Mouse (Mus musculus) lung, embryonic 14.5 days (tissue): ENCODE measurements around the gene Fam25c. TPM values are rescaled to one million over a fixed set of nuclear protein-coding genes. Genes with fewer than 3 reads are reported as not detected.

ENCODE experiments used
- ATAC-seq: fragments of 200-750 bp; cut with Nextera tagmentation; 2 replicates; pipeline ENCODE4 v1.8.0; 2017; ENCODE audit warnings: mild to moderate bottlenecking, moderate TSS enrichment, moderate library complexity; ENCODE audit not compliant: insufficient read depth
- DNase-seq: peaks from one replicate; pipeline ENCODE4 v3.0.0-alpha.2; 2015
- H3K27ac ChIP-seq: fragments of 300-500 bp; sonication (generic); 2 replicates; pipeline ENCODE4 v1.5.1; 2014; ENCODE audit warnings: low read depth, mild to moderate bottlenecking, moderate library complexity
- H3K27me3 ChIP-seq: fragments of 300-500 bp; sonication (generic); 2 replicates; pipeline ENCODE4 v1.6.1; 2014; ENCODE audit warnings: low read length, control low read depth; ENCODE audit not compliant: insufficient read depth
- H3K36me3 ChIP-seq: fragments of 300-500 bp; sonication (generic); 2 replicates; pipeline ENCODE4 v1.6.1; 2014; ENCODE audit warnings: control low read depth; ENCODE audit not compliant: insufficient read depth
- H3K4me1 ChIP-seq: fragments of 300-500 bp; sonication (generic); 2 replicates; pipeline ENCODE4 v1.6.1; 2014; ENCODE audit warnings: antibody characterized with exemption, control low read depth; ENCODE audit not compliant: insufficient read depth
- H3K4me2 ChIP-seq: fragments of 300-500 bp; sonication (generic); 2 replicates; pipeline ENCODE4 v1.6.1; 2014; ENCODE audit warnings: mild to moderate bottlenecking
- H3K4me3 ChIP-seq: fragments of 300-500 bp; sonication (generic); 2 replicates; pipeline ENCODE4 v1.5.1; 2014; ENCODE audit warnings: low read depth, low read length
- H3K9ac ChIP-seq: fragments of 300-500 bp; sonication (generic); 2 replicates; pipeline ENCODE4 v1.6.1; 2014
- H3K9me3 ChIP-seq: fragments of 300-500 bp; sonication (generic); 2 replicates; pipeline ENCODE4 v1.6.1; 2016; ENCODE audit warnings: low read depth, low read length, control low read depth
- CTCF ChIP-seq: IDR thresholded peaks from 2 replicates; pipeline ENCODE4 v1.5.1; 2016; ENCODE audit warnings: antibody characterized with exemption, low read depth
- WGBS: fragments of 180-500 bp; shearing (Covaris S2); extraction: QIAGEN DNeasy Blood & Tissue Kit; methylation state at CpG from one replicate; pipeline ENCODE4 v1.1.7; 2014; 5-methylcytosine and 5-hydroxymethylcytosine counted together
- polyA plus RNA-seq: library from polyadenylated mRNA; unstranded; fragments of >200 nt; fragmentation: Nextera tagmentation; extraction: Ambion mirVana; gene quantifications from 2 replicates; pipeline ENCODE4 v1.2.1, GENCODE M21; 2014

Gene Fam25c
- polyA plus RNA-seq, 1 experiment from 2014 or later = not detected

- Histone ChIP-seq H3K4me1 (no peaks in the 10 kb centered on the region), H3K9ac (peak overlapping the region; percentile 83), H3K9me3 (no peaks in the 10 kb centered on the region), H3K4me2 (peak overlapping the region; percentile 72), H3K27me3 (no peaks in the 10 kb centered on the region), H3K36me3 (0 out of 2 replicates have a peak, but pooled peaks cover 4% of the 10 kb centered on the region), H3K27ac (peak overlapping the region; percentile 48; the same call in 1 of the 2 replicates), H3K4me3 (peak overlapping the region; percentile 87)
- WGBS = 14% methylated on average over 6 of the region's 6 CpGs
- no peak for TF ChIP-seq CTCF
- ATAC-seq (no peak), DNase-seq (peak; percentile 21)
Measured at GRCm38 (mm10) chr14:34312339-34313048, 42.7 kb downstream of the Fam25c start.

- Histone ChIP-seq H3K27ac (no peak overlapping the region), H3K27me3 (no peaks in the 10 kb centered on the region), H3K4me1 (no peaks in the 10 kb centered on the region), H3K9ac (peak overlapping the region; percentile 83), H3K4me3 (peak overlapping the region; percentile 87), H3K36me3 (0 out of 2 replicates have a peak, but pooled peaks cover 4% of the 10 kb centered on the region), H3K4me2 (peak overlapping the region; percentile 72), H3K9me3 (no peaks in the 10 kb centered on the region)
- WGBS = 3% methylated on average over 4 of the region's 4 CpGs
- no peak for TF ChIP-seq CTCF
- ATAC-seq (no peak), DNase-seq (peak; percentile 50)
Measured at GRCm38 (mm10) chr14:34311691-34312090, 43.5 kb downstream of the Fam25c start.

GRCm38 (mm10) chr14:34311021-34311631 is 44.1 kb downstream of the Fam25c start:
- no peak for TF ChIP-seq CTCF
- no peaks in the 10 kb centered on the region for H3K4me1 ChIP-seq
- ATAC-seq (peak; percentile 26), DNase-seq (peak; percentile 55)
- peak overlapping the region; percentile 87 for H3K4me3 ChIP-seq
- H3K36me3 ChIP-seq = no peaks in the 10 kb centered on the region
- H3K9ac ChIP-seq = peak overlapping the region; percentile 83
- H3K27ac ChIP-seq = peak overlapping the region; percentile 96
- under 1% methylated on average over 41 of the region's 47 CpGs for WGBS
- no peaks in the 10 kb centered on the region for H3K9me3 ChIP-seq
- no peaks in the 10 kb centered on the region for H3K27me3 ChIP-seq
- peak overlapping the region; percentile 72 for H3K4me2 ChIP-seq

GRCm38 (mm10) chr14:34310234-34310965 is 44.8 kb downstream of the Fam25c start, which contains the start of the genes Shld2 and Glud1:
TSS of gene Shld2 (minus strand) at chr14:34310493.
TSS of gene Glud1 (plus strand) at chr14:34310727.
- peak within 1 kb of the TSS; percentile 87 for H3K4me3 ChIP-seq
- no peaks in the 10 kb centered on the region for H3K27me3 ChIP-seq
- H3K4me1 ChIP-seq = no peaks in the 10 kb centered on the region
- peak; percentile 97 for ATAC-seq
- TF ChIP-seq CTCF = no peak
- peak within 1 kb of the TSS; percentile 96 for H3K27ac ChIP-seq
- peak; percentile 97 for DNase-seq
- peak within 1 kb of the TSS; percentile 72 for H3K4me2 ChIP-seq
- H3K36me3 ChIP-seq = no peaks in the 10 kb centered on the region
- no peaks in the 10 kb centered on the region for H3K9me3 ChIP-seq
- peak within 1 kb of the TSS; percentile 83 for H3K9ac ChIP-seq
- WGBS = under 1% methylated on average over 97 of the region's 100 CpGs

- Histone ChIP-seq H3K9me3 (no peaks in the 10 kb centered on the region), H3K4me3 (peak overlapping the region; percentile 87), H3K4me2 (peak overlapping the region; percentile 72), H3K36me3 (no peaks in the 10 kb centered on the region), H3K27me3 (no peaks in the 10 kb centered on the region), H3K9ac (peak overlapping the region; percentile 83), H3K27ac (peak overlapping the region; percentile 96), H3K4me1 (no peaks in the 10 kb centered on the region)
- 8% methylated on average over 5 of the region's 5 CpGs for WGBS
- DNase-seq (no peak), ATAC-seq (no peak)
- TF ChIP-seq CTCF = no peak
Measured at GRCm38 (mm10) chr14:34309907-34310233, 45.4 kb downstream of the Fam25c start.

GRCm38 (mm10) chr14:34309266-34309665 is 46.0 kb downstream of the Fam25c start:
- DNase-seq (peak; percentile 4), ATAC-seq (no peak)
- Histone ChIP-seq H3K4me3 (peak overlapping the region; percentile 87; the same call in 1 of the 2 replicates), H3K27me3 (no peaks in the 10 kb centered on the region), H3K4me1 (no peaks in the 10 kb centered on the region), H3K9ac (no peak overlapping the region), H3K9me3 (no peaks in the 10 kb centered on the region), H3K36me3 (no peaks in the 10 kb centered on the region), H3K4me2 (peak overlapping the region; percentile 72), H3K27ac (no peak overlapping the region)
- TF ChIP-seq CTCF = no peak
- 80% methylated on average over 4 of the region's 4 CpGs for WGBS

- H3K27ac ChIP-seq = no peak overlapping the region
- no peak for DNase-seq
- H3K4me1 ChIP-seq = no peaks in the 10 kb centered on the region
- 30% methylated on average over 5 of the region's 5 CpGs for WGBS
- H3K4me3 ChIP-seq = no peak overlapping the region
- H3K27me3 ChIP-seq = no peaks in the 10 kb centered on the region
- TF ChIP-seq CTCF = no peak
- no peaks in the 10 kb centered on the region for H3K36me3 ChIP-seq
- no peak overlapping the region for H3K9ac ChIP-seq
- H3K4me2 ChIP-seq = no peak overlapping the region
- no peak for ATAC-seq
- H3K9me3 ChIP-seq = no peaks in the 10 kb centered on the region
Measured at GRCm38 (mm10) chr14:34303265-34303680, 52.0 kb downstream of the Fam25c start.
